ENCODE assay signal across 31 mouse cellular contexts in genomic region chr2:21153469-21153868, GRCm38 (mm10). TPM values are rescaled to one million over a fixed set of nuclear protein-coding genes. Genes with fewer than 3 reads are reported as not detected.
DNase-seq lines count a peak whose midpoint lies in the region; ATAC-seq and TF ChIP-seq lines count a peak whose summit lies in the region.
"Had no signal": no experiment of that assay in that cellular context is flagged by ENCODE, and none has a peak within 500 bp of the region (broad histone marks: within the 10 kb centered on the region; RNA-seq: fewer than 3 reads in every experiment).

No protein-coding gene starts in this region.

- H3K9me3 ChIP-seq in liver, postnatal 0 days (ENCODE audit: low read length), result no peaks in the 10 kb centered on the region
- H3K9me3 ChIP-seq in liver, embryonic 12.5 days (replicated peaks), result no peaks in the 10 kb centered on the region
- no peaks in the 10 kb centered on the region for H3K9me3 ChIP-seq in hindbrain, embryonic 13.5 days
- H3K9me3 ChIP-seq: embryonic facial prominence, embryonic 12.5 days; heart, embryonic 10.5 days; heart, embryonic 15.5 days; limb, embryonic 10.5 days; limb, embryonic 15.5 days; megakaryocyte, embryonic 14.5 days had no signal

- TF ChIP-seq EP300 in liver, postnatal 0 days (IDR thresholded peaks at IDR 0.05; ENCODE audit: low read depth), result no peak

- H3K27ac ChIP-seq in cerebellum, adult 2 months (ENCODE audit: insufficient read depth, low read length), result no peak overlapping the region
- no peak overlapping the region for H3K27ac ChIP-seq in liver, postnatal 0 days (ENCODE audit: low read depth)
- no peak overlapping the region for H3K27ac ChIP-seq in liver, embryonic 12.5 days
- H3K27ac ChIP-seq in hindbrain, embryonic 13.5 days, result no peak overlapping the region
- H3K27ac ChIP-seq: embryonic facial prominence, embryonic 12.5 days; heart, embryonic 10.5 days; heart, embryonic 15.5 days; hindbrain, embryonic 14.5 days; limb, embryonic 10.5 days; limb, embryonic 15.5 days; stomach, postnatal 0 days had no signal

- WGBS in cerebellum, adult 2 months, result 86% methylated on average over 3 of the region's 3 CpGs
- 68% methylated on average over 3 of the region's 3 CpGs for WGBS in liver, postnatal 0 days (ENCODE audit: insufficient replicate concordance)
- 63% methylated on average over 3 of the region's 3 CpGs for WGBS in liver, embryonic 12.5 days (ENCODE audit: insufficient replicate concordance)
- WGBS in hindbrain, embryonic 13.5 days, result 89% methylated on average over 3 of the region's 3 CpGs

- DNase-seq in cerebellum, adult 2 months, result peak in 1 of 2 experiments; percentile 13
- no peak for DNase-seq in cerebellum, adult 8-10 months
- no peak for DNase-seq in liver, postnatal 0 days
- DNase-seq in natural killer cell, adult 2 months (ENCODE audit: low spot score in 2 of 2), result no peak
- DNase-seq: adrenal gland, adult 2 months; cerebellum, adult 11 months; embryo, embryonic 11 days; gastrocnemius, postnatal 14 days; heart, postnatal 36 days; kidney, adult 11 months; kidney, postnatal 25 days; lung, postnatal 36 days; midbrain, embryonic 14.5 days; right cerebral cortex, postnatal 25 days; spleen, adult 18-20 months; thymus, adult 18-20 months; thymus, postnatal 25 days had no signal

- TF ChIP-seq POLR2A in cerebellum, adult 2 months (IDR thresholded peaks at IDR 0.05; ENCODE audit: borderline replicate concordance, insufficient read depth, low read length), result no peak

- no peaks in the 10 kb centered on the region for H3K4me1 ChIP-seq in cerebellum, adult 2 months (ENCODE audit: control insufficient read depth, insufficient read depth, low read length)
- no peaks in the 10 kb centered on the region for H3K4me1 ChIP-seq in liver, postnatal 0 days (ENCODE audit: insufficient read depth)
- H3K4me1 ChIP-seq in liver, embryonic 12.5 days, result no peaks in the 10 kb centered on the region
- no peaks in the 10 kb centered on the region for H3K4me1 ChIP-seq in hindbrain, embryonic 13.5 days (replicated peaks)
- H3K4me1 ChIP-seq: embryonic facial prominence, embryonic 12.5 days; heart, embryonic 10.5 days; heart, embryonic 15.5 days; limb, embryonic 10.5 days; limb, embryonic 15.5 days had no signal

- no peak overlapping the region for H3K4me3 ChIP-seq in cerebellum, adult 2 months (replicated peaks; ENCODE audit: insufficient read depth, low read depth, low read length)
- no peak overlapping the region for H3K4me3 ChIP-seq in liver, postnatal 0 days (ENCODE audit: low read depth, low read length)
- no peak overlapping the region for H3K4me3 ChIP-seq in liver, embryonic 12.5 days
- H3K4me3 ChIP-seq in hindbrain, embryonic 13.5 days, result no peak overlapping the region
- H3K4me3 ChIP-seq: embryonic facial prominence, embryonic 12.5 days; heart, embryonic 10.5 days; heart, embryonic 15.5 days; limb, embryonic 10.5 days; limb, embryonic 15.5 days; megakaryocyte, embryonic 14.5 days had no signal

- ATAC-seq in liver, postnatal 0 days, result no peak
- ATAC-seq in liver, embryonic 12.5 days, result no peak
- ATAC-seq in common myeloid progenitor, adult 5-6 weeks (replicated peaks; ENCODE audit: low read depth, poor library complexity, severe bottlenecking), result peak; percentile 89
- no peak for ATAC-seq in hindbrain, embryonic 13.5 days (ENCODE audit: low FRiP score)
- ATAC-seq: activated CD4-positive, CD25-positive, alpha-beta regulatory T cell, adult 4 months; forebrain, embryonic 14.5 days had no signal

- no peaks in the 10 kb centered on the region for H3K36me3 ChIP-seq in liver, postnatal 0 days (replicated peaks; ENCODE audit: insufficient read depth, low read length)
- H3K36me3 ChIP-seq in liver, embryonic 12.5 days, result no peaks in the 10 kb centered on the region
- no peaks in the 10 kb centered on the region for H3K36me3 ChIP-seq in hindbrain, embryonic 13.5 days
- H3K36me3 ChIP-seq: embryonic facial prominence, embryonic 12.5 days; heart, embryonic 10.5 days; heart, embryonic 15.5 days; limb, embryonic 10.5 days; limb, embryonic 15.5 days had no signal

- peak; percentile 33; the same call in 1 of the 2 replicates for TF ChIP-seq CTCF in cerebellum, adult 2 months (IDR thresholded peaks at IDR 0.05; ENCODE audit: borderline replicate concordance, insufficient read depth, low read depth, low read length)
- TF ChIP-seq CTCF in liver, postnatal 0 days (IDR thresholded peaks at IDR 0.05; ENCODE audit: low read depth), result 0 out of 2 replicates have a peak, but pooled peaks have one; percentile 3

- no peaks in the 10 kb centered on the region for H3K27me3 ChIP-seq in cerebellum, adult 2 months (ENCODE audit: control insufficient read depth, insufficient read depth, low read length)
- H3K27me3 ChIP-seq in liver, postnatal 0 days (ENCODE audit: insufficient read depth, low read length), result no peaks in the 10 kb centered on the region
- no peaks in the 10 kb centered on the region for H3K27me3 ChIP-seq in liver, embryonic 12.5 days (replicated peaks)
- H3K27me3 ChIP-seq in hindbrain, embryonic 13.5 days, result no peaks in the 10 kb centered on the region
- H3K27me3 ChIP-seq: embryonic facial prominence, embryonic 12.5 days; heart, embryonic 15.5 days; limb, embryonic 15.5 days; megakaryocyte, embryonic 14.5 days had no signal

- no peak overlapping the region for H3K4me2 ChIP-seq in liver, postnatal 0 days (ENCODE audit: low read depth, low read length)
- H3K4me2 ChIP-seq in liver, embryonic 12.5 days, result no peak overlapping the region
- H3K4me2 ChIP-seq in hindbrain, embryonic 13.5 days, result no peak overlapping the region
- H3K4me2 ChIP-seq: embryonic facial prominence, embryonic 12.5 days; heart, embryonic 15.5 days; hindbrain, embryonic 14.5 days; limb, embryonic 15.5 days had no signal

- H3K9ac ChIP-seq in liver, postnatal 0 days (replicated peaks), result no peak overlapping the region
- no peak overlapping the region for H3K9ac ChIP-seq in liver, embryonic 12.5 days
- no peak overlapping the region for H3K9ac ChIP-seq in hindbrain, embryonic 13.5 days
- H3K9ac ChIP-seq: embryonic facial prominence, embryonic 12.5 days; heart, embryonic 15.5 days; hindbrain, embryonic 14.5 days; limb, embryonic 15.5 days had no signal

RNA-seq across cellular contexts. Expression of gene Enkur, which starts 51.7 kb away (rescaled TPM):
- 1.0 and 1.9 TPM in 2 replicates for polyA plus RNA-seq in cerebellum, adult 2 months (2012; rRNA removed)
- 0.14 and 0.19 TPM in 2 replicates for polyA plus RNA-seq in liver, postnatal 0 days (2015; fragmentation: Nextera tagmentation; extraction: Ambion mirVana)
- polyA plus RNA-seq in liver, embryonic 12.5 days (2016; fragmentation: Nextera tagmentation; extraction: Ambion mirVana), result not detected in 2 replicates
- 1.6 and 7.5 TPM in 2 replicates for total RNA-seq in common myeloid progenitor, adult 5-6 weeks (2017)
- 3.7 and 6.0 TPM in 2 replicates for polyA plus RNA-seq in hindbrain, embryonic 13.5 days (2015; fragmentation: Nextera tagmentation; extraction: Ambion mirVana)
- polyA plus RNA-seq: activated CD4-positive, CD25-positive, alpha-beta regulatory T cell, adult 4 months; adrenal gland, adult 2 months; limb, embryonic 10.5 days; liver, embryonic 16.5 days had no signal

RNA-seq across cellular contexts. Expression of gene Thnsl1, which starts 52.1 kb away (rescaled TPM):
- 11.0 and 11.5 TPM in 2 replicates for polyA plus RNA-seq in cerebellum, adult 2 months (2012; rRNA removed)
- polyA plus RNA-seq in liver, postnatal 0 days (2015; fragmentation: Nextera tagmentation; extraction: Ambion mirVana), result 2.0 and 2.1 TPM in 2 replicates
- polyA plus RNA-seq in liver, embryonic 12.5 days (2016; fragmentation: Nextera tagmentation; extraction: Ambion mirVana), result 2.8 and 3.1 TPM in 2 replicates
- 7.2 and 8.4 TPM in 2 replicates for total RNA-seq in common myeloid progenitor, adult 5-6 weeks (2017)
- polyA plus RNA-seq in hindbrain, embryonic 13.5 days (2015; fragmentation: Nextera tagmentation; extraction: Ambion mirVana), result 21.2 and 21.5 TPM in 2 replicates
